ENCODE assay signal across 17 mouse cellular contexts in genomic region chr4:40785620-40786166, GRCm38 (mm10). TPM values are rescaled to one million over a fixed set of nuclear protein-coding genes. Genes with fewer than 3 reads are reported as not detected.
DNase-seq lines count a peak whose midpoint lies in the region; ATAC-seq and TF ChIP-seq lines count a peak whose summit lies in the region.
"Had no signal": no experiment of that assay in that cellular context is flagged by ENCODE, and none has a peak within 500 bp of the region (broad histone marks: within the 10 kb centered on the region; RNA-seq: fewer than 3 reads in every experiment).

No protein-coding gene starts in this region.

- intact Hi-C loops in left cerebral cortex, postnatal 14 days (cut with DNase I) = no loop called here

- no peak overlapping the region for H3K9ac ChIP-seq in embryonic facial prominence, embryonic 11.5 days (replicated peaks; ENCODE audit: low read length)
- H3K9ac ChIP-seq in liver, embryonic 14.5 days (replicated peaks) = no peak overlapping the region; the same call in 1 of the 2 replicates
- H3K9ac ChIP-seq in forebrain, embryonic 11.5 days (ENCODE audit: low read length) = no peak overlapping the region
- H3K9ac ChIP-seq: heart, embryonic 13.5 days had no signal

- H3K36me3 ChIP-seq in embryonic facial prominence, embryonic 11.5 days (replicated peaks; ENCODE audit: control insufficient read depth, insufficient read depth, low read depth, low read length) = no peaks in the 10 kb centered on the region
- no peaks in the 10 kb centered on the region for H3K36me3 ChIP-seq in embryonic facial prominence, embryonic 10.5 days (replicated peaks)
- H3K36me3 ChIP-seq in liver, embryonic 14.5 days (replicated peaks; ENCODE audit: control insufficient read depth, insufficient read depth, low read depth) = no peaks in the 10 kb centered on the region
- H3K36me3 ChIP-seq in forebrain, embryonic 11.5 days (ENCODE audit: control insufficient read depth, insufficient read depth, low read length) = no peaks in the 10 kb centered on the region
- H3K36me3 ChIP-seq: heart, embryonic 13.5 days; hindbrain, embryonic 10.5 days had no signal

- no peak for TF ChIP-seq CTCF in liver, embryonic 14.5 days (IDR thresholded peaks at IDR 0.05; ENCODE audit: low read depth)

- no peak for TF ChIP-seq EP300 in liver, embryonic 14.5 days (IDR thresholded peaks at IDR 0.05; ENCODE audit: low read depth)

- WGBS in embryonic facial prominence, embryonic 11.5 days = 81% methylated on average over 9 of the region's 9 CpGs
- WGBS in embryonic facial prominence, embryonic 10.5 days = 81% methylated on average over 9 of the region's 9 CpGs
- WGBS in liver, embryonic 14.5 days (ENCODE audit: insufficient replicate concordance) = 45% methylated on average over 9 of the region's 9 CpGs
- 84% methylated on average over 9 of the region's 9 CpGs for whole genome bisulfite sequencing in forebrain, embryonic 11.5 days

- no peak overlapping the region for H3K4me2 ChIP-seq in embryonic facial prominence, embryonic 11.5 days (ENCODE audit: low read depth, low read length)
- no peak overlapping the region for H3K4me2 ChIP-seq in liver, embryonic 14.5 days (ENCODE audit: low read depth)
- no peak overlapping the region for H3K4me2 ChIP-seq in forebrain, embryonic 11.5 days (ENCODE audit: low read depth, low read length, severe bottlenecking)
- H3K4me2 ChIP-seq: heart, embryonic 13.5 days had no signal

- H3K4me3 ChIP-seq in embryonic facial prominence, embryonic 11.5 days (ENCODE audit: low read depth, low read length) = no peak overlapping the region
- no peak overlapping the region for H3K4me3 ChIP-seq in embryonic facial prominence, embryonic 10.5 days
- H3K4me3 ChIP-seq in liver, embryonic 14.5 days (ENCODE audit: insufficient read depth in 1 of 2, low read depth in 2 of 2, low read length in 2 of 2) = no peak overlapping the region
- H3K4me3 ChIP-seq in forebrain, embryonic 11.5 days (ENCODE audit: low read depth, low read length) = no peak overlapping the region
- H3K4me3 ChIP-seq: heart, embryonic 13.5 days; hindbrain, embryonic 10.5 days had no signal

- H3K27ac ChIP-seq in embryonic facial prominence, embryonic 11.5 days (replicated peaks; ENCODE audit: low read depth, low read length) = no peak overlapping the region
- H3K27ac ChIP-seq in embryonic facial prominence, embryonic 10.5 days (replicated peaks) = no peak overlapping the region
- no peak overlapping the region for H3K27ac ChIP-seq in liver, embryonic 14.5 days
- H3K27ac ChIP-seq in forebrain, embryonic 11.5 days (ENCODE audit: low read depth, low read length) = no peak overlapping the region
- H3K27ac ChIP-seq: hindbrain, embryonic 10.5 days had no signal

- no peak for DNase-seq in embryonic facial prominence, embryonic 11.5 days (ENCODE audit: low spot score)
- DNase-seq in embryonic facial prominence, embryonic 10.5 days (ENCODE audit: low spot score) = no peak
- DNase-seq in A20 (ENCODE audit: low read depth, low spot score) (peak; percentile 57), ZHBTc4 (ENCODE audit: low read depth, low spot score) (peak; percentile 85)
- DNase-seq in liver, embryonic 14.5 days (ENCODE audit: low read depth in 3 of 3, low spot score in 3 of 3) = peak in 2 of 3 experiments; percentile 26 to 50
- no peak for DNase-seq in right cerebral cortex, postnatal 36 days (ENCODE audit: low spot score in 2 of 2)
- no peak for DNase-seq in forebrain, embryonic 11.5 days (ENCODE audit: low spot score)
- DNase-seq in left cerebral cortex, postnatal 14 days (ENCODE audit: low spot score in 2 of 2) = no peak
- DNase-seq: adrenal gland, postnatal 25 days; gastrocnemius, postnatal 10 days; kidney, adult 18-20 months; lung, postnatal 36 days; midbrain, embryonic 14.5 days; right cerebral cortex, postnatal 4 days had no signal

- 0 out of 2 replicates have a peak, but pooled peaks have one; percentile 14 for ATAC-seq in embryonic facial prominence, embryonic 11.5 days (replicated peaks; ENCODE audit: insufficient number of reproducible peaks, low FRiP score, low TSS enrichment, low read depth)
- ATAC-seq in liver, embryonic 14.5 days (ENCODE audit: insufficient read depth) = no peak
- ATAC-seq in forebrain, embryonic 11.5 days (replicated peaks; ENCODE audit: low FRiP score) = no peak
- ATAC-seq: forebrain, embryonic 16.5 days had no signal

- no peaks in the 10 kb centered on the region for H3K27me3 ChIP-seq in embryonic facial prominence, embryonic 11.5 days (ENCODE audit: control insufficient read depth, insufficient read depth, low read length)
- no peaks in the 10 kb centered on the region for H3K27me3 ChIP-seq in embryonic facial prominence, embryonic 10.5 days (replicated peaks; ENCODE audit: low read depth, poor library complexity, severe bottlenecking)
- no peaks in the 10 kb centered on the region for H3K27me3 ChIP-seq in liver, embryonic 14.5 days (ENCODE audit: control insufficient read depth, insufficient read depth, low read length)
- H3K27me3 ChIP-seq in forebrain, embryonic 11.5 days (ENCODE audit: control insufficient read depth, insufficient read depth, low read length) = no peaks in the 10 kb centered on the region
- H3K27me3 ChIP-seq: heart, embryonic 13.5 days had no signal

- no peaks in the 10 kb centered on the region; the same call in 1 of the 2 replicates for H3K4me1 ChIP-seq in embryonic facial prominence, embryonic 11.5 days (ENCODE audit: control insufficient read depth, insufficient read depth, low read length)
- peaks cover 17% of the 10 kb centered on the region for H3K4me1 ChIP-seq in embryonic facial prominence, embryonic 10.5 days
- peaks cover 15 to 19% of the 10 kb centered on the region in 2 experiments for H3K4me1 ChIP-seq in liver, embryonic 14.5 days (replicated peaks; ENCODE audit: control insufficient read depth in 2 of 2, insufficient read depth in 2 of 2, low read length in 1 of 2)
- no peaks in the 10 kb centered on the region for H3K4me1 ChIP-seq in forebrain, embryonic 11.5 days (replicated peaks; ENCODE audit: control insufficient read depth, insufficient read depth, low read length)

- no peaks in the 10 kb centered on the region for H3K9me3 ChIP-seq in embryonic facial prominence, embryonic 11.5 days (replicated peaks; ENCODE audit: control insufficient read depth, low read length)
- no peaks in the 10 kb centered on the region for H3K9me3 ChIP-seq in embryonic facial prominence, embryonic 10.5 days
- H3K9me3 ChIP-seq in liver, embryonic 14.5 days (ENCODE audit: control insufficient read depth, low read length) = no peaks in the 10 kb centered on the region
- no peaks in the 10 kb centered on the region for H3K9me3 ChIP-seq in forebrain, embryonic 11.5 days (ENCODE audit: control insufficient read depth, low read length)
- H3K9me3 ChIP-seq: heart, embryonic 13.5 days; hindbrain, embryonic 10.5 days had no signal

RNA-seq across cellular contexts. Expression of gene Smu1, which starts 28.0 kb away (rescaled TPM):
- polyA plus RNA-seq in embryonic facial prominence, embryonic 11.5 days (2014; fragmentation: Nextera tagmentation; extraction: Ambion mirVana) = 195 and 203 TPM in 2 replicates
- polyA plus RNA-seq in embryonic facial prominence, embryonic 10.5 days (2016; fragmentation: Nextera tagmentation; extraction: Ambion mirVana) = 190 and 192 TPM in 2 replicates
- 25.3 and 37.3 TPM in 2 replicates for polyA plus RNA-seq in liver, embryonic 14.5 days (2012; rRNA removed)
- polyA plus RNA-seq in liver, embryonic 14.5 days (2014; fragmentation: Nextera tagmentation; extraction: Ambion mirVana) = 73.2 and 78.6 TPM in 2 replicates
- 185 and 191 TPM in 2 replicates for polyA plus RNA-seq in forebrain, embryonic 11.5 days (2014; fragmentation: Nextera tagmentation; extraction: Ambion mirVana)
- total RNA-seq in left cerebral cortex, postnatal 14 days (2021) = 10 to 100 TPM; 41.8 to 43.5 TPM

Comparison
In these comparisons a context has a peak if more than half of its experiments do, and no peak if none do; other contexts are left out.
1. DNase-seq: peak in A20 (single experiment), ZHBTc4 (single experiment) and liver, embryonic 14.5 days (2 of 3); none in embryonic facial prominence, embryonic 11.5 days (single experiment), embryonic facial prominence, embryonic 10.5 days (single experiment), right cerebral cortex, postnatal 36 days (0 of 2), forebrain, embryonic 11.5 days (single experiment) and left cerebral cortex, postnatal 14 days (0 of 2).